Comparison of ENCODE assay signal across 8 mouse cellular contexts in genomic region chr17:34645831-34646511, GRCm38 (mm10). TPM values are rescaled to one million over a fixed set of nuclear protein-coding genes. Genes with fewer than 3 reads are reported as not detected.
DNase-seq lines count a peak whose midpoint lies in the region; ATAC-seq and TF ChIP-seq lines count a peak whose summit lies in the region.

No protein-coding gene starts in this region.

- H3K9ac ChIP-seq in heart, embryonic 12.5 days: no peak overlapping the region
- H3K9ac ChIP-seq in ES-Bruce4 (ENCODE audit: low read depth, poor library complexity, severe bottlenecking): peak overlapping the region; percentile 49
- 0 out of 2 replicates have a peak overlapping the region, but pooled peaks have one; percentile 15 for H3K9ac ChIP-seq in liver, embryonic 12.5 days

- no peak for ATAC-seq in heart, embryonic 12.5 days (ENCODE audit: insufficient number of reproducible peaks, low FRiP score)
- no peak for ATAC-seq in liver, embryonic 12.5 days
- ATAC-seq in frontal cortex, adult (ENCODE audit: low TSS enrichment): no peak

- H3K4me3 ChIP-seq in heart, embryonic 12.5 days: peak overlapping the region; percentile 96; the same call in 1 of the 2 replicates
- peak overlapping the region; percentile 52 for H3K4me3 ChIP-seq in ES-Bruce4 (ENCODE audit: low read depth, low read length)
- peak overlapping the region; percentile 99 for H3K4me3 ChIP-seq in embryonic facial prominence, embryonic 10.5 days
- H3K4me3 ChIP-seq in liver, embryonic 12.5 days: peak overlapping the region; percentile 95

- peaks cover 27% of the 10 kb centered on the region for H3K36me3 ChIP-seq in heart, embryonic 12.5 days
- peaks cover 4% of the 10 kb centered on the region; the same call in 1 of the 2 replicates for H3K36me3 ChIP-seq in ES-Bruce4 (ENCODE audit: control insufficient read depth, insufficient read depth, low read length, poor library complexity, severe bottlenecking)
- peaks cover 34% of the 10 kb centered on the region for H3K36me3 ChIP-seq in embryonic facial prominence, embryonic 10.5 days (replicated peaks)
- H3K36me3 ChIP-seq in liver, embryonic 12.5 days: peaks cover 27% of the 10 kb centered on the region

- DNase-seq in heart, postnatal 10 days: no peak
- DNase-seq in embryonic facial prominence, embryonic 10.5 days (ENCODE audit: low spot score): no peak
- DNase-seq in right cerebral cortex, postnatal 25 days: no peak
- DNase-seq in layer of hippocampus, postnatal 36 days: no peak

- peaks cover 32% of the 10 kb centered on the region for H3K4me1 ChIP-seq in heart, embryonic 12.5 days (replicated peaks)
- H3K4me1 ChIP-seq in ES-Bruce4 (ENCODE audit: control insufficient read depth, insufficient read depth, low read length): no peaks in the 10 kb centered on the region
- peaks cover 46% of the 10 kb centered on the region for H3K4me1 ChIP-seq in embryonic facial prominence, embryonic 10.5 days
- H3K4me1 ChIP-seq in liver, embryonic 12.5 days: peaks cover 40% of the 10 kb centered on the region

- peak overlapping the region; percentile 92 for H3K4me2 ChIP-seq in heart, embryonic 12.5 days
- H3K4me2 ChIP-seq in liver, embryonic 12.5 days: peak overlapping the region; percentile 94

- 78% methylated on average over 30 of the region's 30 CpGs for WGBS in heart, embryonic 12.5 days
- 92% methylated on average over 30 of the region's 30 CpGs for WGBS in embryonic facial prominence, embryonic 10.5 days
- 56% methylated on average over 30 of the region's 30 CpGs for WGBS in liver, embryonic 12.5 days (ENCODE audit: insufficient replicate concordance)

- no peaks in the 10 kb centered on the region for H3K9me3 ChIP-seq in heart, embryonic 12.5 days (replicated peaks)
- no peaks in the 10 kb centered on the region for H3K9me3 ChIP-seq in ES-Bruce4 (replicated peaks; ENCODE audit: control insufficient read depth, insufficient read depth, low read length, poor library complexity, severe bottlenecking)
- no peaks in the 10 kb centered on the region for H3K9me3 ChIP-seq in embryonic facial prominence, embryonic 10.5 days
- no peaks in the 10 kb centered on the region for H3K9me3 ChIP-seq in liver, embryonic 12.5 days (replicated peaks)

- intact Hi-C loops in heart, postnatal 10 days (cut with DNase I): loop anchor here (2.0 kb wide), 1 partner anchor 19 kb away; no protein-coding TSS in a partner anchor

- TF ChIP-seq EP300 in ES-Bruce4 (IDR thresholded peaks at IDR 0.05; ENCODE audit: insufficient read depth, low read depth, low read length): no peak

- 0 out of 2 replicates have a peak overlapping the region, but pooled peaks have one; percentile 2 for H3K27ac ChIP-seq in heart, embryonic 12.5 days (ENCODE audit: poor library complexity, severe bottlenecking)
- no peak overlapping the region for H3K27ac ChIP-seq in ES-Bruce4 (ENCODE audit: insufficient read depth, low read length)
- H3K27ac ChIP-seq in embryonic facial prominence, embryonic 10.5 days (replicated peaks): no peak overlapping the region
- H3K27ac ChIP-seq in liver, embryonic 12.5 days: 0 out of 2 replicates have a peak overlapping the region, but pooled peaks have one; percentile 15

- no peak for TF ChIP-seq POLR2A in ES-Bruce4 (IDR thresholded peaks at IDR 0.05; ENCODE audit: insufficient read depth, low read length)

- H3K27me3 ChIP-seq in heart, embryonic 12.5 days (replicated peaks): no peaks in the 10 kb centered on the region
- no peaks in the 10 kb centered on the region for H3K27me3 ChIP-seq in ES-Bruce4 (ENCODE audit: control insufficient read depth, insufficient read depth, low read length, poor library complexity, severe bottlenecking)
- H3K27me3 ChIP-seq in embryonic facial prominence, embryonic 10.5 days (replicated peaks; ENCODE audit: low read depth, poor library complexity, severe bottlenecking): no peaks in the 10 kb centered on the region
- H3K27me3 ChIP-seq in liver, embryonic 12.5 days (replicated peaks): peaks cover 12% of the 10 kb centered on the region; the same call in 1 of the 2 replicates

- no peak for TF ChIP-seq CTCF in ES-Bruce4 (IDR thresholded peaks at IDR 0.05; ENCODE audit: low read depth, low read length)

RNA-seq across cellular contexts. Expression of gene Atf6b, which starts 1.0 kb away (rescaled TPM):
- 63.2 and 67.0 TPM in 2 replicates for polyA plus RNA-seq in heart, embryonic 12.5 days (2016; fragmentation: Nextera tagmentation; extraction: Ambion mirVana)
- total RNA-seq in heart, postnatal 10 days (2021): 10 to 100 TPM; 19.0 to 19.3 TPM
- 31.3 and 32.0 TPM in 2 replicates for polyA plus RNA-seq in ES-Bruce4 (2011; ENCODE audit: insufficient read depth, insufficient read length, low read depth, missing spikeins)
- polyA plus RNA-seq in embryonic facial prominence, embryonic 10.5 days (2016; fragmentation: Nextera tagmentation; extraction: Ambion mirVana): 103 and 104 TPM in 2 replicates
- polyA plus RNA-seq in liver, embryonic 12.5 days (2016; fragmentation: Nextera tagmentation; extraction: Ambion mirVana): 37.0 and 37.3 TPM in 2 replicates
- total RNA-seq in layer of hippocampus, postnatal 36 days (2021): 100 to 1,000 TPM in 1 of 2 experiments, 10 to 100 TPM in 1; 89.9 to 101 TPM

RNA-seq across cellular contexts. Expression of gene Fkbpl, which starts 1.4 kb away (rescaled TPM):
- polyA plus RNA-seq in heart, embryonic 12.5 days (2016; fragmentation: Nextera tagmentation; extraction: Ambion mirVana): 10.2 and 11.1 TPM in 2 replicates
- total RNA-seq in heart, postnatal 10 days (2021): 1 to 10 TPM; 8.5 to 9.9 TPM
- 11.0 and 16.5 TPM in 2 replicates for polyA plus RNA-seq in ES-Bruce4 (2011; ENCODE audit: insufficient read depth, insufficient read length, low read depth, missing spikeins)
- 16.6 and 17.3 TPM in 2 replicates for polyA plus RNA-seq in embryonic facial prominence, embryonic 10.5 days (2016; fragmentation: Nextera tagmentation; extraction: Ambion mirVana)
- 6.7 and 7.1 TPM in 2 replicates for polyA plus RNA-seq in liver, embryonic 12.5 days (2016; fragmentation: Nextera tagmentation; extraction: Ambion mirVana)
- total RNA-seq in layer of hippocampus, postnatal 36 days (2021): 10 to 100 TPM; 17.9 to 18.0 TPM

RNA-seq across cellular contexts. Expression of gene Prrt1, which starts 16.6 kb away (rescaled TPM):
- polyA plus RNA-seq in heart, embryonic 12.5 days (2016; fragmentation: Nextera tagmentation; extraction: Ambion mirVana): 0.17 TPM in 1 of 2 replicates, not detected in the other
- 1 to 10 TPM in 1 of 2 experiments, under 1 TPM in 1; 0.89 to 1.2 TPM for total RNA-seq in heart, postnatal 10 days (2021)
- not detected in 2 replicates for polyA plus RNA-seq in ES-Bruce4 (2011; ENCODE audit: insufficient read depth, insufficient read length, low read depth, missing spikeins)
- 0.12 and 0.18 TPM in 2 replicates for polyA plus RNA-seq in embryonic facial prominence, embryonic 10.5 days (2016; fragmentation: Nextera tagmentation; extraction: Ambion mirVana)
- polyA plus RNA-seq in liver, embryonic 12.5 days (2016; fragmentation: Nextera tagmentation; extraction: Ambion mirVana): not detected in 2 replicates
- total RNA-seq in layer of hippocampus, postnatal 36 days (2021): 100 to 1,000 TPM; 317 to 352 TPM

RNA-seq across cellular contexts. Expression of gene Ppt2, which starts 17.7 kb away (rescaled TPM):
- polyA plus RNA-seq in heart, embryonic 12.5 days (2016; fragmentation: Nextera tagmentation; extraction: Ambion mirVana): 28.9 TPM in 2 replicates
- total RNA-seq in heart, postnatal 10 days (2021): 10 to 100 TPM; 39.0 to 45.7 TPM
- 26.7 and 29.2 TPM in 2 replicates for polyA plus RNA-seq in ES-Bruce4 (2011; ENCODE audit: insufficient read depth, insufficient read length, low read depth, missing spikeins)
- 18.6 and 19.5 TPM in 2 replicates for polyA plus RNA-seq in embryonic facial prominence, embryonic 10.5 days (2016; fragmentation: Nextera tagmentation; extraction: Ambion mirVana)
- polyA plus RNA-seq in liver, embryonic 12.5 days (2016; fragmentation: Nextera tagmentation; extraction: Ambion mirVana): 13.7 and 13.9 TPM in 2 replicates
- total RNA-seq in layer of hippocampus, postnatal 36 days (2021): 10 to 100 TPM; 44.4 to 50.8 TPM

RNA-seq across cellular contexts. Expression of gene Tnxb, which starts 24.4 kb away (rescaled TPM):
- 0.77 and 0.98 TPM in 2 replicates for polyA plus RNA-seq in heart, embryonic 12.5 days (2016; fragmentation: Nextera tagmentation; extraction: Ambion mirVana)
- 10 to 100 TPM; 63.9 to 66.5 TPM for total RNA-seq in heart, postnatal 10 days (2021)
- 0.13 and 0.15 TPM in 2 replicates for polyA plus RNA-seq in ES-Bruce4 (2011; ENCODE audit: insufficient read depth, insufficient read length, low read depth, missing spikeins)
- 0.03 TPM in 1 of 2 replicates, not detected in the other for polyA plus RNA-seq in embryonic facial prominence, embryonic 10.5 days (2016; fragmentation: Nextera tagmentation; extraction: Ambion mirVana)
- polyA plus RNA-seq in liver, embryonic 12.5 days (2016; fragmentation: Nextera tagmentation; extraction: Ambion mirVana): 0.04 and 0.05 TPM in 2 replicates
- 10 to 100 TPM in 1 of 2 experiments, 1 to 10 TPM in 1; 9.9 to 10.7 TPM for total RNA-seq in layer of hippocampus, postnatal 36 days (2021)

Comparison
In these comparisons a context has a peak if more than half of its experiments do, and no peak if none do; other contexts are left out.
1. H3K27ac ChIP-seq: peak in heart, embryonic 12.5 days (single experiment) and liver, embryonic 12.5 days (single experiment); none in ES-Bruce4 (single experiment) and embryonic facial prominence, embryonic 10.5 days (single experiment).
2. Peak in every context shown above with its lines, with median percentiles within 50 percentile points of each other: H3K4me3 ChIP-seq.